Mouse (Mus musculus): Measurements from ENCODE around the gene Gm20661.
"Not testable (repeated sequence)": the region's sequence is repeated elsewhere in the genome, so short reads cannot be mapped to it uniquely, and the experiment has no call there.

Gene Gm20661

GRCm38 (mm10) chr9:108001922-108002770 is 19.3 kb downstream of the Gm20661 start, which contains the start of gene Ip6k1:
TSS of gene Ip6k1 (plus strand) at chr9:108002501.
- DNase-seq (ENCODE audit: low spot score in 2 of 2): peak; percentile 100

- DNase-seq (ENCODE audit: low spot score in 2 of 2): peak in 1 of 2 experiments; percentile 37
Observed at GRCm38 (mm10) chr9:108002778-108003530, 20.1 kb downstream of the Gm20661 start.

- DNase-seq (ENCODE audit: low spot score in 2 of 2): peak; percentile 42 to 46
Observed at GRCm38 (mm10) chr9:108003531-108003890, 20.7 kb downstream of the Gm20661 start.

- no peak for DNase-seq (ENCODE audit: low spot score in 2 of 2)
Observed at GRCm38 (mm10) chr9:108008041-108008440, 25.2 kb downstream of the Gm20661 start.

- no peak for DNase-seq (ENCODE audit: low spot score in 2 of 2)
Observed at GRCm38 (mm10) chr9:108010385-108010784, 27.5 kb downstream of the Gm20661 start.

DNA sequence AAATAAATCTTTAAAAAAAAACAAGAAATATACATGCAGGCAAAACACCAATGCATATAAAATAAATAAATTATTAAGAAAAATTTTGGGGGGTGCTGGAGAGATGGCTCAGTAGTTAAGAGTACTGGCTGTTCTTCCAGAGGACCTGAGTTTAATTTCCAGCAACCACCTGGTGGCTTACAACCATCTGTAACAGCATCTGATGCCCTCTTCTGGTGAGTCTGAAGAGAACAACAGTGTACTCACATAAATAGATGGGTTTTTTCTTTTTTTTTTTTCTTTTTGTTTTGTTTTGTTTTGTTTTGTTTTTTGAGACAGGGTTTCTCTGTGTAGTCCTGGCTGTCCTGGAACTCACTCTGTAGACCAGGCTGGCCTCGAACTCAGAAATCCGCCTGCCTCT is 30.7 kb downstream of the Gm20661 start:
- DNase-seq (ENCODE audit: low spot score in 2 of 2): not testable (repeated sequence)

DNA sequence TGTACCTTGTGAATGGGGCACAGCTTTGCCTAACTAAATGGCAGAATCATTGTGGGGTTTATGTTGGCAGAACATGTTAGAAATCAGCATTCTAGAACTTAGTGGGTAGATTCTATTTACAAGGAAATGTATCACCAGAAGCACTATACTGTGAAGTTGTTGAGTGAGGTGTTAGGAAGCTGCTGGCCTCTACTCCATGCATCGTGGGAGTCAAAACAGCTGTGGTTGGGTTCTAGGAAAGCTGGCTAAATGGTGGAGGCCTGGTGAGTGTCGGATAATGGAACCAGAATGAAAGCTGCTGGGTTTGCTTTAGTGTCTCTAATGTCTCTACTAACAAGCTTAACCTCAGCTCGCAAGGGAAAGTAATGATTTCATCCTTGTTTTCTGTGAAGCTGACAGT is 34.3 kb downstream of the Gm20661 start:
- no peak for DNase-seq (ENCODE audit: low spot score in 2 of 2)

GRCm38 (mm10) chr9:108020741-108021140 is 37.9 kb downstream of the Gm20661 start:
- no peak for DNase-seq (ENCODE audit: low spot score in 2 of 2)

GRCm38 (mm10) chr9:108023216-108023615 is 40.4 kb downstream of the Gm20661 start:
- DNase-seq (ENCODE audit: low spot score in 2 of 2): no peak

GRCm38 (mm10) chr9:108026584-108026983 is 43.7 kb downstream of the Gm20661 start:
- no peak for DNase-seq (ENCODE audit: low spot score in 2 of 2)

- DNase-seq (ENCODE audit: low spot score in 2 of 2): no peak
Observed at GRCm38 (mm10) chr9:108027867-108028266, 45.0 kb downstream of the Gm20661 start.

DNA sequence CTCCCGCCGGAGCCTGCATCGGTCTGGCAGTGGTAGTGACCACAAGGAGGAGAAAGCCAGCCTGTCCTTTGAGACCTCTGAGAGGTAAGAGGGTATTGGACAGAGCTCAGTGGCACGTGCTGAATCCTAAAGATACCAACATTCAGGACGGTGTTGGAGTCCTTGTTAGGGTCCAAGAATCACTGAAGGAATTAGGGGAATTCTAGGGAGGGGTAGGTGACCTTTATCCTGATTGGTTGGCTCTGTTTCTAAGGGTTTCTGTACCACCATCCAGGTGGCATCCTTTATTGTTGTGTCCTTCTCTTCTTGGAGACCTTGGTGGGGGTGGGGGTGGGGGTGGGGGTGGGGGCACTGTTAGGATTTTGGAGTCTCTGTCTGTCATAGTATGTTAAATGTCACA is 49.3 kb downstream of the Gm20661 start:
- no peak for DNase-seq (ENCODE audit: low spot score in 2 of 2)

DNA sequence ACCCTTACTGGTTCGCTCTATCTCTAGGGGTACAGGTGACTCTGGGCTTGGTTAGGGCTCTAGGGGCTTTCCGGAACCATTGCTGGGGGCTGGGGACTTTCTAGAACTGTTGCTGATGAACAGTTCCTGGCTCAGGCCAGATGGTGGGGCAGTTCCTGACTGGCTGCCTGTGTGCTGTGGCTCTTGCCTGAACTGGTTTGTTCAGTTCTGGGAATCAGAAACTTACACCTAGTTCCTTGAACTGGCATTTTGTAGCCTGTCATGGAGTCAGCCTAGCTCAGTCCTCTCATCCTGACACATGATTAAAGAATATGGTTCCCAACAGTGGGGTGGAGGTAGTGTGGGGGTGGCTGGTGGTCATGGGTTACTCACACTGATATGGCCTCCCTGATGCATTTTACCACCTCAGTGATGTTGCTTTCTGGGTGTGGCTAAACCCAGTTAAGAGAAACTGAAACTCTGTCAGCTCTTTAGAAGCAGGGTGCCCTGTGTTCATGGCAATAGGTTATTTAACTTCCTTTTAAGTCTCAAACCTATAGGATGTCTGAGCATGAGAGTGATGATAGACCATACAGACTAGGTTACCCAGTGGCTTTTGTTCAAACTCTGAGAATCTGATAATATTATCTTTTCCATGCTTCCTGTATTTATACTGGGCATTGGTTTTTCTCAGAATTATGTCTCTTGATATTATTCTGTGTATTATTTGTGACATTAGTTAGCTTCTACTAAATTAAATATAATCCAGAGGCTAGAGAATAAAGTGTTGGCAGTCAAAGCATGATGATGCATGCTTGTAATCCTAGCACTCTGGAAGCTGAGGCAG is 52.7 kb downstream of the Gm20661 start:
- DNase-seq (ENCODE audit: low spot score in 2 of 2): no peak
